Mouse (Mus musculus): ENCODE measurements at regions not wholly inside any gene's neighbourhood (a gene's known extent, or its start where the extent isn't known, plus 50 kb on each side); places are given as distances from the start of the nearest gene placed in this dataset.
"Not testable (repeated sequence)": the region's sequence is repeated elsewhere in the genome, so short reads cannot be mapped to it uniquely, and the experiment has no call there.

GRCm38 (mm10) chr15:92997933-92998332 lies 277.0 kb downstream of the Gxylt1 start:
- DNase-seq (ENCODE audit: low spot score) = no peak

DNA sequence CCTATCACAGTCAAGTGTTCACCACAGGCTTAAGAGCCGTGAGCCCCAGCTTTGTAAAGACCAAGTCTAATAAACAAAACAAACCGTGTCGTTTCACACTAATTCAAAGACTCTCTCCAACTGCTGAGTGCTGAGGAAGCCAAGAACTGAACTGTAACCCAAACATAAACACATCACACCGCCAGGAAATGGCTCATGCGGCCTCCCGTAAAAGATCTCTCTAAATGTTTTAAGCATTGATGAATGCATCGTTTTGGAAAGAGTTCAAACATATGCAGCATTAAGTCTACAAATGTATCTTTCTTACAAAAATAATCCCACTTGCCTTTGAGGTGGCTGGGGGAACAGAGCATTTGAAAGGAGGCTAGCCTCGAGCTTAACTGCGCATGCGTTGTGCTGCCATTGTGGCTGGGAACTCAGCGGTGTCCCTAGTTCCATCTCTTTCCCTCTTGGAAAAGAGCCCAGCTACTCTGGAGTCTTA lies 280.7 kb downstream of the Gxylt1 start:
- no peak for DNase-seq (ENCODE audit: low spot score)

GRCm38 (mm10) chr15:92993538-92994190 lies 281.3 kb downstream of the Gxylt1 start:
- DNase-seq (ENCODE audit: low spot score) = no peak

DNA sequence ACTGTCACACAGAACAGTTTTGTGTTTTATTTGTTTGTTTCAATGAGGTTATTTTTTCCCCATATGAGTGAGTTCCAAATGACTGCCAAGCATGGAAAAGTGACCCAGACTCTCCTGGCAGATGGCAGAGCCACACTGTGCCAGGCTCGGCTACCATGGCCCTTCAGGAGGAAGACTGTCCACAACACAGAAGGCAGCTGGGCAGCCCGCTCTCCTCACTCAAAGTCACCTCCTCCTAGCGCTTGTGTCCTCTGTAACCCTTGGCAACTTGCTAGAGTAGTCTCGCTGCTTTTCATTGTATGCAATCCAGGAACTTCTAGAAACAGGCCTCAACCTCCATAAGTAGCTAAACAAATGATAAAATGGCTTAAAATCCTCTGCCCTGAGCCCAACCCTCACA lies 299.2 kb downstream of the Gxylt1 start:
- peak; percentile 39 for DNase-seq (ENCODE audit: low spot score)

- peak; percentile 33 for DNase-seq (ENCODE audit: low spot score)
Measured at GRCm38 (mm10) chr15:92974931-92975330, 300.0 kb downstream of the Gxylt1 start.

- no peak for DNase-seq (ENCODE audit: low spot score)
Measured at GRCm38 (mm10) chr15:92973651-92974229, 301.2 kb downstream of the Gxylt1 start.

DNA sequence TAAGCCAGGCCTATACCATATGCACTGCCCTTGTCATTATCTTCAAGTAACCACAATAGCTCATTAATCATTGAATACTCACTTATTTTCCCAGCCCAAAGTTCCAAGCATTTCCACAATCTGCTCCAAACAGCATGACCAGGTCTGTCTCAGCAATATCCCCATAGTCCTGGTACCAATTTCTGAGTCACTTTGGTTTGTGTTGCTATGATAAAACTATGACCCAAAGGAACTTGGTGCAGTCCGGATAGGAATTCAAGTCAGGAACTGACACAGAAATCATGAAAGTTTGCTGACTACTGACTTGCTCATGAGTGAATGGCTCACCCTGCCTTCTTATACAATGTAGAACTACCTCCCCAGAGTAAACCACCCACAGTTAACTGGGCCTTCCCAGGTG lies 309.4 kb downstream of the Gxylt1 start:
- no peak for DNase-seq (ENCODE audit: low spot score)

GRCm38 (mm10) chr15:92964901-92965300 lies 310.1 kb downstream of the Gxylt1 start:
- no peak for DNase-seq (ENCODE audit: low spot score)

GRCm38 (mm10) chr15:92964131-92964530 lies 310.8 kb downstream of the Gxylt1 start:
- no peak for DNase-seq (ENCODE audit: low spot score)

- DNase-seq (ENCODE audit: low spot score) = not testable (repeated sequence)
Measured at GRCm38 (mm10) chr15:92950912-92951311, 324.1 kb downstream of the Gxylt1 start.

GRCm38 (mm10) chr15:92946216-92946615 lies 328.8 kb downstream of the Gxylt1 start:
- no peak for DNase-seq (ENCODE audit: low spot score)

GRCm38 (mm10) chr15:92903821-92904220 lies 371.2 kb downstream of the Gxylt1 start:
- no peak for DNase-seq (ENCODE audit: low spot score)

GRCm38 (mm10) chr15:92897277-92897676 lies 377.7 kb downstream of the Gxylt1 start:
- DNase-seq (ENCODE audit: low spot score) = no peak

- DNase-seq (ENCODE audit: low spot score) = no peak
Measured at GRCm38 (mm10) chr15:92895836-92896235, 379.1 kb downstream of the Gxylt1 start.

GRCm38 (mm10) chr15:92876438-92876837 lies 398.5 kb downstream of the Gxylt1 start:
- DNase-seq (ENCODE audit: low spot score) = no peak

DNA sequence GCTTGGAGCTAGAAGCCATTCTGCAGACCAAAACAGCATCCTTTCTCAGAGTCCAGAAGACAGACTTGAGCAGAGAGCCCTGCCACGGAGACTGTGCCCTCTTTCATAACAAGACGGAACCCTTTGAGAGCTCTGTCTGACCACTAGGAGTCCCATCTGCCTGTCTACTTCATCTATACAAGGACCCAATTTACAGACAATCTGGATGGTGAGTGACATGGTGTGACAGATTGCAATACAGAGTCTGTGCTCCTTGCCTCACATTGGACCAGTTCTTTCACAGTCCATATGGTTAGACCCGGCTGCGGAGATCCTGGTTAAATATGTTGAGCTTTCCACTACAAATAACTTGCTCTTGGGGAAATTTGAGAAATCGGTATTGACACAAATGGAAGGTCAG lies 410.9 kb downstream of the Gxylt1 start:
- DNase-seq (ENCODE audit: low spot score) = peak; percentile 5

DNA sequence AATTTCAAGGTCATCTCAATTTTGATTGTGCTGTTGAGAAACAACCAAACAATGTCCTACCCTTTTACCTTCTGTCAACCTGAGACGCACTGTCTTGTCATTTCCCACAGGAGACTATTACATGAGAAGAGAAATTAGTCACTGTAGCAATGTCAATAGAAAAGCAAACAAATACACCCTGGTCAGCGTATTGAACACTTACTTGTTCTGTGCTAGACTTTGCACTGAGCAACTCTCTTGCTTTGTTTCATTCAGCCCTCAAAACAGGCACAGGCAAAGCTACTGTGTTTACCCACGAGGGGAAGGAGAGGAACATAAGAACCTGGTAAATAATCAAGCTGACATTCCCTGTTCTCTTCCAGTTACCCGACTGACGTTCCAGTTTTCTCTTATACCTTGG lies 424.1 kb downstream of the Gxylt1 start:
- no peak for DNase-seq (ENCODE audit: low spot score)

GRCm38 (mm10) chr15:92840035-92840434 lies 434.9 kb downstream of the Gxylt1 start:
- no peak for DNase-seq (ENCODE audit: low spot score)

DNA sequence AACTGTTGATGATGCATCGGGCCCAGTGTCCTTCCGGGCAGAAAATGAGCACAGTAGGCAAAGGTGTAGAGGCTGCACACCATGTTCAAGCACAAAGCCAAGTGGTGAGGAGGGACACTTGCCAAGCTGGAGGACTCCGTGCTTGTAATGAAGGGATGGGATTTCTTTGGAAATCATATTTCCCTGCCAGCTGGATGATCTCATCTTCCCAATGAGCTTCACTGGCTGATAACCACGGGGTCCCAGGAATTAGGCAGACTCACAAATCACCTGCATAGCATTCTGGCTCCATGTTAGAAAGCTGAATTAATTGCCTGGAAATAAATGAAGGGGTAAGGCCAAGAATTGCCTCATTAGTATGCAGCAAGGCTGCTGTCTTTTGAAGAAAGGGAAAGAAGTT lies 435.4 kb downstream of the Gxylt1 start:
- DNase-seq (ENCODE audit: low spot score) = no peak

- DNase-seq (ENCODE audit: low spot score) = no peak
Measured at GRCm38 (mm10) chr15:92826136-92826535, 429.5 kb downstream of the Pdzrn4 start.
